Mouse (Mus musculus) urinary bladder, adult 18-20 months (tissue): ENCODE data around the gene Zfp74.
"Not testable (repeated sequence)": the region's sequence is repeated elsewhere in the genome, so short reads cannot be mapped to it uniquely, and the experiment has no call there.

Experiments
- DNase-seq, 2 experiments: peaks; one replicate each; pipeline ENCODE4 v3.0.0; 2022; ENCODE audit warnings: low spot score in 2 of 2, mixed read lengths in 2 of 2

The Zfp74 gene

DNA sequence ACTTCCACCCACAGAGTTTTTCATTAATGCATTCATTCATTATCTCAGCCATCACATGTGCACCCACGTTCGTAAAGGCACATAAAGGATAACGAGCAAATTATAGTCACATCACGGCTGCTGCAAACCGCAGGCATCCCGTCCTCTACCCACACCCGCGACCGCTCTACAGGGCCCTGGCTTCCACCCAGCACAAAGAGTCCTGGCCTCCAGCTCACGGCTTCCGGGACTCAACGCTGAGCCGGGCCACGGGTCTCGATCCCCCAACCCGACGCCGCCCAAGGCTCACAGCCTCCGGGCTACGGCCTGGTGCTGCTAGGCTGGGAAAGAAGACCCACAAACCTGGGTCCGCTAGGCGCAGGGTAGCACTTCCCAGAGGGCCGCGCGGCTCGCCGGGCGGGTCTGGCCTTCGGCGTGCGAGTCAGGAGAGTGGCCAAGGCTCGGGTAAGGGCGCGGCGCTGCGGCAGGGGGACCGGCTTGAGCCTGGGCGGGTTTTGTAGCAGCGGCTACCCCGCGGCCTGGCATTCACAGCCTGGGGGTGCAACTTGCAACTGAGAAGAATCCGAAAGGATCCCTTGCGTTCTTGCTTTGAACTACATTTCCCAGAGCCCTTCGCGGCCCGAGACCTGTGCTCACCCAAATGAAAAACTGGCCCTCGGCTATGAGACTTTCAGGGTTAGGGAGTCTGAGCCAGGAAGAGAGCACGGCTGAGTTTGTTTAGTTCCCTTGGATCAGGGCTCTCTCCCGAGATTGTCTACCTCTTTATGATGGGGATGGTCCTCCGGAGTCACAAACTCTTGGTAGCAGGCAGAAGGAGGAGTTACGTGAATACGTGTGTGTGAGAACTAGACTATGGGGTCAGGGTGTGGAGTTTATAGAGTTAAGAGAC lies at the start of gene Zfp74:
Gene Zfp74, minus strand, starts transcription at position 577 of the 889 bp plus-strand sequence.
- DNase-seq: peak; percentile 61 to 81

DNA sequence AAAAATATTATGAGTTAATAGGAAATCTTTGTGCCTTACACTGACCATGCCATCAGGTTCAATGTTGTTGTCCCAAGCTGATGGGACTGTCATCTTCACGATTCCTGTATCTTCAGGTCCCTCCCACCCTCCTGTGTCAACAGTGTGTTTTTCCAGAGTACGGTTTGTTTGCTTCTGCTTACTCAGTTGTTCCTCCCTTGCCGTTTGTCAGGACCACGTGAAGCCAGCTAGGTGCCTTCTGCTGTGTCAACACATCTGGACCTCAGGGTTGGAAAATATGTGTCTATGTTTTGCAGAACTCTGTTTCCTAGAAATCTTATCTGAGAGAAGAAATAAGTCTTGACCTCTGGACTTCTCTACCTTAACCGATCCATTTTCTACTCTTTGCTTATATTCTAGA lies 46.7 kb upstream of the Zfp74 start:
- DNase-seq: no peak

DNA sequence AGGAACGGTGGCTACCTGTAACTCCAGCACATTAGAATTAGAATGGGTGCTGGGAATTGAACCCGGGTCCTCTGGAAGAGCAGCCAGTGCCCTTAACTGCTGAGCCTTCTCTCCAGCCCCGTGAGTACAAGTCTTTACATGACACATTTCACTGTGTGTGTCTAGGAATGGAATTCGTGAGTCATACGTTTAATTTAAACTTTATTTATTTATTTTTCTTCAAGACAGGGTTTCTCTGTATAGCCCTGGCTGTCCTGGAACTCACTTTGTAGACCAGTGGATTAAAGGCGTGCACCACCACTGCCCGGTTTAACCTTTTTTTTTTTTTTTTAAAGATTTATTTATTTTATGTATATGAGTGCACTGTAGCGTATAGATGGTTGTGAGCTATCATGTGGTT lies 41.2 kb upstream of the Zfp74 start:
- DNase-seq: no peak

DNA sequence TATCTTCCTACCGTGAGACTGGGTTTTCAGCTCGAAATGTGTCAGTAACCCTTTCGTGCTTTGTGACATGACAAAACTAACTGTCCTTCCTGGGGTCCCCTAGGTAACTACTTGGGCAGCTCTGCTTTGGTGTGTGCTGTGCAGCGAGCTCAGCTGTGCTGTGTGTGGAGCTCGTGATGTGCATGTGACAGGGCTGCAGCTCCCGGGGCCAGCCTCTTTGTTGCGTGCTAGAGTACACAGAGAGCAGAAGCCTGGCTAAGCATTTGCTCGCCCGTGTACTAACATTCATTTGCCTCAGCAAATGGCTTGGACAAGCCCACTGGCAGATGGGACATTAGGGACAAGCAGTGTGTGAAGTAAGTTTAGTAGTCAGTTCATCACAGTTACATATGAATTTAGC lies 39.5 kb upstream of the Zfp74 start:
- DNase-seq: no peak

DNA sequence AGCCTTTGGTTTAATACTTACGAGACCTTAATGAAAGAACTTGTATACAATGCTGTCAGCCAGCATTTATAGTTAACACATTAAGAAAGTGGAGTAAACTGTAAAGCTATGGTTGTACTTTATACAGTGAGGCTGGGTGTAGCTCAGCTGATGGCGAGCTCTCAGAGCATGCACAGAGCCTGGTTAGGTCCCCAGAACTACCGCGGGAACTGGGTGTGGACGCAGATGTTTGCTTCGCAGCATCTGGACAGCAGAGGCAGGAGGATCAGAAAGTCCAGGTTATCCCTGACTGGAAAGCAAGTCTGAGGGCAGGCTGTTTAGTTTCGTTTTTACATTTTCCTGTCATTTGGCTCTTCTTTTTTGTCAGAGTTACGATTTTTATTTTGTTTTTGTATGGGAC lies 38.8 kb upstream of the Zfp74 start:
- no peak for DNase-seq

DNA sequence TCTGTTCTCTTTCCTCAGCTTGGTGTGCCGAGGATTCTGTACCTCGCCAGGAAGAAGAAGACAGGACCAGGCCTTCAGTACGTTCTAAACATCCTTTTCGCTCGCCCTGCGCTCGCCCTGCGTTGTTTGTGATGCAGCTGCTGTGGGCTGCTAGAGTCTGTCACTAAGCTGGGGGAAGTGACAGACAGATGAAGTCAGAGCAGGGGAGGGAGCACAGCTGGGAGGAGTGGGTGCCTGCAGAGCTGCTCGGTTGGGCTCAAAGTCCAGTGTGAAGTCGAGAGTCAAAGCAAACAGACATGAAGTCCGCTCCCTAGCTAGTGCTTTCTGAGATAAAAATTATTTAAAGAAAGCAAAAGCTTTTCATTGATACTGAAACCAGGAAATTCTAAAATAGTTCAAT lies 35.1 kb upstream of the Zfp74 start:
- DNase-seq: no peak

DNA sequence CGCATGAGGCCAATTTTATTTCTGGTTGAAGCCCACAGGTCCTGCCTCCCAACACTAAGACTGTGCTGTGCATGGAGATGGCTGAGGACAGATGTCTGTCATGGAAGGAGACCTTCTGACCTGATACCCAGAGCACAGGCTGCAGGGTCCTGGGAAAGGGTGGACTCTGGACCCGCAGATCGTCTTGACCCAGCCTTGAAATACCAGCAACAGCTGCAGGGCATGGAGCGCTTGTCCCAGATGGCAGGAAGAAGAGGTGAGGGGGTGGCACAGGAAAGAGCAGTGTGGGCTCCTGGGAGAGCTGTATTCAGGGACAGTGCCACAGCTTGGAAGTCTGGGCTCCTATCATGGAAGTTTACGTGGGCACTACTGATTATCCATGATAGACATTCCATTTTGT lies 33.7 kb upstream of the Zfp74 start:
- DNase-seq: no peak

DNA sequence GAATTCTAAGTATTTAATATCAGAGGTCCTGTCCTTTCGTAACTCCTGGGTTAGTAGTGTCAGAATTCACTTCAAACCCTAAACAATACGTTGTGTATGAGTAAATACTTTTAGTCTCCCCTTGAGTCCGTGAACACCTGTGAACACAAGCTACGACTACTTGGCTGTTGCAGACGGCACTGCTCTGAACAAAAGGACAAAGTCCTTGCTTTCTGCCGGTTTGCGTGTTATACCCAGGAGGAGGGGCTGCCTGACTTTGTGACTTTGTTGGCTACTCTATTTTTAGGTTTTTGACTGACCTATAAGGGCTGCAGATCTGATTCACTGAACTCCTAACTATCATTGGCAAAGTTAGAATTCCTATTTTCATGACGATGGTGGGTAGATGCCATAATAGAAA lies 32.2 kb upstream of the Zfp74 start:
- DNase-seq: no peak

DNA sequence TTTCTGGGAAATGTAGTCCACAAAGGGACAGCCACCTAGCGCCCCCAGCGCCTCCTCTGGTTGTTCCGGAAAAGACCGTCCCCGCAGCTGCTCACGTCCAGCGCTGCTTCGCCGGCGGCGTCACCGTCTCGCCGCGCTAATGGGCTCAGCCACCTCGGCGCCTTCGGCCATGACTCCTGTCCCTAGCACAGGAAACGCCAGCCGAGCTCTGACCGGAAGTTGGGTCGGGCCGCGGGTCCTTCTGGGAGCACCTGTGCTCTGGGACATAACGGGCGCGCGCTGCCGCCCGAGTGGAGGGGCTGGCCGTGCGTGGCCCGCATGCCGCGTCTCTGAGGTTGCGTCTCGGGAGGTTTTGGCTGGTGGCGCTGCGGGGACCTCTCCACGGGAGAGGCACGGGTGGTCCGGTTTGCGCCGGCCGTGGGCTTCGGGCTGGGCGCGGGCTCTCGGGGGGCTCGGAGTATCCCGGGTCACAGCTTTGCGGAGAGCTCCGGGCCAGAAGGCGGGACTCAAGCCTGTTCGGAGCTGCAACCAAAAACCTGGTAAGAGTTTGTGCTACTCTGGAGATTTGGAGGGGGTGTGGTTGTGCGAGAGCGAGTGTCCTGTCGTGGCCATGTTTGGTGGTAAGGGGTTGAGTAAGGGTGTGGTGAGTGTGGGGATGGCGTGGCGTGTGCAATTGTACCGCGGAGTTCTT lies 29.9 kb upstream of the Zfp74 start, which contains the start of gene Zfp568:
Gene Zfp568, plus strand, starts transcription at position 266 of the 691 bp plus-strand sequence.
- peak; percentile 86 to 93 for DNase-seq

DNA sequence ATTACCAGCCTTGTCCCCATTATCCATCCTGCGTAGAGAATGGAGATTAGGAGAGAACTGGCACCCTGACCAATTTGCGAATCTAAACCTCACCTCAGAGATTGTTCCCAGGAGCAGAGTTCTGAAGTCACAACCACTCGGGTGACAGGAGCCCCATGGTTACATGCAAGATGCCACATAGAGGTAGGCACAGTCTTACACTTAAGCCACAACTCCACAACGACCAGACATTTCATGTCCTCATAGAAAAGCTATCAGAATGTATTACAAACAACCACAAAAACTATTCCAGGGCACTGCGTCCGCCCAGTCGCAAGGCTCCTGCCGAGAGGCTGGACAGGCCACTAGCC lies 29.4 kb upstream of the Zfp74 start:
- DNase-seq: no peak

GRCm38 (mm10) chr7:29982931-29983330 lies 29.0 kb upstream of the Zfp74 start:
- DNase-seq: no peak

DNA sequence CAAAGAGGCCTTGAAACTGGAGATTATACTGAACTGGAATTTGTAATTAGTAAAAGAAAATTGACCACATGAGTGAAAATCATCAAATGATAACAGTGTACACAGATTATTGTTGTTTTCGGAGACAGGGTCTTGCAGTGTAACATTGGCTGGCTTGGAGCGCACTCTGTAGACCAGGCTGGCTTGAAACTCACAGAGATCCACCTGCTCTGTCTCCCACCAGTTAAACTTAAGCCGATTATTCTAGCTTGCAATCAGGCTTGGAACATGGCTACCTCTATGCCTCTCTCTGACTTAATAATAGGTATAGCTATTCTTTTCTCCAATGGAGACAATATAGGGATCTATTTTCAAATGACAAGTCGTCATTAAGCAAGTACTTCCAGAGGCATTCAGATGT lies 28.5 kb upstream of the Zfp74 start:
- no peak for DNase-seq

DNA sequence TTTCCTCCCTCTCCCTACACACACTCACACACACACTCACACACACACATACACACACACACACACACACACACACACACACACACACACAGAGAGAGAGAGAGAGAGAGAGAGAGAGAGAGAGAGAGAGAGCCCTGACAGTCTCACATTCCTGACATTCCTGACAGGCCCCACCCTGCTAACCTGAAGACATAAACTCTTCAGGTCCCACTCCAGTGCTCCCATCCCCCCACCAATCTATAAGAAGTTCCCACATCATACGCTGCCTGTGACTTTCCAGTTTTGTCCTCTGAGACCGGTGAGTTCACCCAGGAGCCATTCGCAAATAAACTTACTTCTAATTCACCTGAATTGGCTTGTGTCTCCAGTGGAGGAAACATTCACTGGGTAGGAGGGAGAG lies 28.0 kb upstream of the Zfp74 start:
- no peak for DNase-seq

GRCm38 (mm10) chr7:29981455-29981854 lies 27.6 kb upstream of the Zfp74 start:
- DNase-seq: no peak

DNA sequence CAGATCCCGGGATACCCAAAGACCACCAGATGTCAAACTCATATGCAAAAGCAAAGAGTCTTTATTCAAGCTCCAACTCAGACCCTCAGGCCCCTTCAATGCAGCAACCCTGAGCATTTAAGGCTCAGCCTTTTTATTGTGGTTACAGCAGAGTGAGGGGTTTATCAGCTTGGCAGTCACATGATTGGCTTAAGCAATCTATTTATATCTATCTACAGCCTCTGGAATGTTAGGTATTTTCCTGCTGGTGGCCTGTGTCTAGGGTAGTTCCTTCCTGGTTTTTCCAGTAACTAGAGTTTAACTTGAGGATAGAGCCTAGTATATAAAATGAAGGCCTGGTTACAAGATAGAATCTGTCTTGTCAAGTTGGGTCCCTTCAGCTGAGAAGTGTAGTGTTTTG lies 26.9 kb upstream of the Zfp74 start:
- no peak for DNase-seq

DNA sequence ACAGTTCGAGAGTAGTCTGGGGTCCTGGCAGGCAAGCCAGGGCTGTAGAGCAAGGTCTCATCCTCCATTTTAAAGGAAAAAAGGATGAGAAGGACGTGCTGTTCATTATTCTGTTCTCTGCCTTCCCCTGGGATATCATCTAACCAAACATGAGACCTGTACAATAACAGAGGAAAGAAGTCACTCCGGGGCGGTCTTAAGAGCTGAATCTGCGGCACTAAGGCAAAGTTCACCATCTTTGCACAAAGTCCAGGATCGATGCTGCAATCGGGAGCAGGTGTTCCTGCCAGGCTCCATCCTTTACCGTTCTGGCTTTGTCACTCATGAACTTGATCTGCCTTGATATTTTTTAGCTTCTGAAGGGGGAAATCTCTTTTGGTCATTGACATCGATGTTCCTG lies 16.8 kb upstream of the Zfp74 start:
- no peak for DNase-seq

DNA sequence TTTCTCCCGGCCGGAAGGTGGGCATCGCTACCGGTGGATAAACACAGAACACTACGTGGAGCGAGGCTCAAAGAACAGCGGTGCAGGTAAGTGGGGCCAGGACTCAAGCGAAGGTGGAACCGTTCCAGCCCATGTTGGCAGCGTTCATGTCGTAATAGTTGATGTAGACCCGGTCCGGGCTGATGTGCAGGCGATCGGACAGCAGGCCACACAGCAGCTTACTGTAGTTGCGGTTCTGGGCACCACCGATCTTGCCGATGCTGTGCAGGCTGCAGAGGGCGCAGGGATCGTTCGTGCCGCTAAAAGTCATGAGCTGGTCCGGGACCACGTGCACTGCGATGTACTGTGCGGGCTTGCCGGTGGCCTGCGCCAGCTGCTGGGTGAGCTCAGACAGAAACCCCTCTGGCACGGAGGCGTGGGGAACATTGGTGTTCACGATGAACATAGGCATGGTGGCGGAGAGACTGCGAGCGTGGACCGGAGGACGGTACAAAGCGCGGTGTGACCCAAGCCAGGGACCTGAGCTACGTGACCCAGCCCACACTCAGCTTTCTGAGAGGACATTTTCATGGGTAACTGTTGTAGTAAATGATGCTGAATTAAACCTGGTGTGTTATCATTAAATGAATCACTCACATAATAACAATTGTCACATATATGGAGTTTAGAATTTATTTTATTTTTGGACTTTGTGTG lies 11.4 kb upstream of the Zfp74 start:
- not testable (repeated sequence) for DNase-seq

DNA sequence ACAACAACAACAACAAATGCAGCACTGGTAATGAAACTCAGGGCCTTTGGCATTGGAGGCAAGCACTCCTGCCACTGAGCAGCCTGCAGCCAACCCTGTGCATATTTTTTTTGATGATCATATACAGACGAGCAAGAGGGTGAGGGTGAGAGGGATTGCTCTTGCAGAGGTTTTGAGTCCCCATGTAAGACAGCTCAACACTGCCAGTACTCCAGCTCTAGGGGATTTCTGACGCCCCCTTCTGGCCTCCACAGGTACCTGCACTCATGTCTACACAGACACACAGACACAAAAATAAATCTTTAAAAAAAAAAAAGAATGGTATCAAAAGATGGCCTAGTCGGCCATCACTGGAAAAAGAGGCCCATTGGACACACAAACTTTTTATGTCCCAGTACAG lies 5.1 kb upstream of the Zfp74 start:
- no peak for DNase-seq

DNA sequence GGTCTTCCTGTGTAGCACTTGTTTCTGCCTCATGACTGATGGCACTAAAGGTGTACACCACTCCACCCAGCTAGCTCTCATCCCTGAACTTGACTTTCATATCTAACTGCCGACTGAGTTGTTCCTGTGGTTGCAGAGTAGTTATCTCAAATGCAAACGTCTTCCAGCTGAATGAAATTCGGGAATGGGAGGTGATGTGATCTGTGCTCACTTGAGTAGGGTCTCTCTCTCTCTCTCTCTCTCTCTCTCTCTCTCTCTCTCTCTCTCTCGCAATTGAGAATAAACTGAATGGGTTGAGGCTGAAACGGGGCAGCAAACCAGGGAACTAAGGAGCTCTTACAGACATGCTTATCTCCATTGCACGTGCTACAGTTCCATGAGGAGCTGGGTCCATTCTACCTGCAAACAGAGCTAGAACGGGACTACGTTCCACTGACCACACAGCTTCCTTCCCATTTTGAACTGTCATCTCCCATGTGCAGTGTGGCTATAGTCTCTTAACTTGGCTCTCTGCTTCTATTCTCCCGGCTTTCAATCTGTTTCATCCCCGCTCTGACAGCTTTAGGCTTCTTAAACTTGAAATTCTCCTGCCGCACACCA lies 4.3 kb upstream of the Zfp74 start:
- no peak for DNase-seq

GRCm38 (mm10) chr7:29956257-29956656 lies 2.4 kb upstream of the Zfp74 start:
- no peak for DNase-seq

- no peak for DNase-seq
These were observed 842 bp upstream of the Zfp74 start for GRCm38 (mm10) chr7:29954731-29955130.

DNA sequence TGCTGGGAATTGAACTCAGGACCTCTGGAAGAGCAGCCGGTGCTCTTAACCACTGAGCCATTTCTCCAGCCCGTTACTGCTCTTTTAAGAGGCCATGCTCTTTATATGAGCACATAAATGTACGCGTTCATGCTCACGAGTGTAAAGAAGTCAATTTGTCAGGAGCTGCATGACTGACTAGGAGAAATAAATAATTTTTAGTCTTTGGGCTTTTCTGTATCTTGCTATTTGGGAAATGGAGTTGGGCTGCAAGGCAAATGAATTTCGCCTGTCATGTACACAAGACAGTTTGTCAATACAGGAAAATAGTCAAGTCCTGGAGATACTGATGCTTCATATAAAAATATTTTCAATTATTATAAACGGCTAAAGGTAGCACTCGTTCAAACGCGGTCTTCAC lies 803 bp downstream of the Zfp74 start:
- no peak for DNase-seq
